Mouse (Mus musculus) spleen, postnatal 14 days (tissue): ENCODE results near the gene Cd163l1.

Source experiments
- DNase-seq, 2 experiments: peaks; one replicate each; pipeline ENCODE4 v3.0.0; 2021 to 2022; ENCODE audit warnings: low spot score in 2 of 2

Gene Cd163l1

GRCm38 (mm10) chr7:140219268-140219667, 1.2 kb downstream of the Cd163l1 start:
- DNase-seq: no peak

- no peak for DNase-seq
Observed at GRCm38 (mm10) chr7:140220375-140220774, 2.3 kb downstream of the Cd163l1 start.

- DNase-seq: no peak
Observed at GRCm38 (mm10) chr7:140224209-140224608, 6.1 kb downstream of the Cd163l1 start.

- DNase-seq: no peak
Observed at GRCm38 (mm10) chr7:140228476-140228875, 10.4 kb downstream of the Cd163l1 start.

GRCm38 (mm10) chr7:140231026-140231425, 13.0 kb downstream of the Cd163l1 start:
- DNase-seq: no peak

GRCm38 (mm10) chr7:140233696-140234095, 15.6 kb downstream of the Cd163l1 start:
- DNase-seq: no peak

- no peak for DNase-seq
Observed at GRCm38 (mm10) chr7:140247216-140247615, 29.1 kb downstream of the Cd163l1 start, which contains the start of gene 5830411N06Rik. Gene 5830411N06Rik, plus strand, starts transcription at chr7:140247284.

GRCm38 (mm10) chr7:140253780-140254299, 35.8 kb downstream of the Cd163l1 start:
- DNase-seq: no peak
